ENCODE assay signal across 18 mouse cellular contexts in genomic region chr1:183514984-183515287, GRCm38 (mm10).
"Had no signal": no experiment of that assay in that cellular context is flagged by ENCODE, and none has a peak within 500 bp of the region (broad histone marks: within the 10 kb centered on the region; RNA-seq: fewer than 3 reads in every experiment).

No protein-coding gene starts in this region.

- H3K27ac ChIP-seq: left cerebral cortex, adult 2 months; liver, embryonic 13.5 days; neural tube, embryonic 12.5 days; stomach, postnatal 0 days had no signal

- ATAC-seq: intestine, embryonic 16.5 days had no signal

- H3K36me3 ChIP-seq: liver, embryonic 13.5 days; neural tube, embryonic 12.5 days had no signal

- H3K27me3 ChIP-seq: liver, embryonic 13.5 days; neural tube, embryonic 12.5 days had no signal

- H3K4me2 ChIP-seq: liver, embryonic 13.5 days; neural tube, embryonic 12.5 days had no signal

- DNase-seq: kidney, adult 2 months; kidney, postnatal 10 days; kidney, postnatal 36 days; layer of hippocampus, postnatal 36 days; liver, embryonic 13.5 days; lung, adult 2 months; lung, postnatal 14 days; lung, postnatal 4 days; right cerebral cortex, adult 18-20 months; right cerebral cortex, postnatal 14 days; right cerebral cortex, postnatal 4 days; thymus, adult 2 months; thymus, postnatal 14 days; thymus, postnatal 4 days had no signal

- H3K4me1 ChIP-seq: liver, embryonic 13.5 days had no signal

- H3K4me3 ChIP-seq: left cerebral cortex, adult 2 months; liver, embryonic 13.5 days; neural tube, embryonic 12.5 days had no signal

- H3K9me3 ChIP-seq: liver, embryonic 13.5 days; neural tube, embryonic 12.5 days had no signal

- H3K9ac ChIP-seq: liver, embryonic 13.5 days; neural tube, embryonic 12.5 days had no signal
